Mouse (Mus musculus) lung, postnatal 4 days (tissue): ENCODE results near the gene Sds.

Experiments
- DNase-seq, 2 experiments: peaks; one replicate each; pipeline ENCODE4 v3.0.0; 2021

The Sds gene

GRCm38 (mm10) chr5:120476296-120476695 lies at the start of gene Sds:
Sds (plus strand) TSS chr5:120476526.
- no peak for DNase-seq

- DNase-seq = no peak
Measured at GRCm38 (mm10) chr5:120426572-120426971, 49.8 kb upstream of the Sds start.

GRCm38 (mm10) chr5:120427451-120427938 lies 48.8 kb upstream of the Sds start:
- DNase-seq = no peak

- no peak for DNase-seq
Measured at GRCm38 (mm10) chr5:120428189-120428838, 48.0 kb upstream of the Sds start.

- DNase-seq = no peak
Measured at GRCm38 (mm10) chr5:120428990-120429389, 47.3 kb upstream of the Sds start.

- DNase-seq = no peak
Measured at GRCm38 (mm10) chr5:120429692-120430091, 46.6 kb upstream of the Sds start.

- no peak for DNase-seq
Measured at GRCm38 (mm10) chr5:120431001-120431583, 45.2 kb upstream of the Sds start.

GRCm38 (mm10) chr5:120431649-120432485 lies 44.5 kb upstream of the Sds start, which contains the start of gene Lhx5:
Lhx5 (plus strand) TSS chr5:120431699.
- DNase-seq = no peak

GRCm38 (mm10) chr5:120432486-120433015 lies 43.8 kb upstream of the Sds start:
- DNase-seq = no peak

- DNase-seq = no peak
Measured at GRCm38 (mm10) chr5:120433135-120433760, 43.1 kb upstream of the Sds start.

- no peak for DNase-seq
Measured at GRCm38 (mm10) chr5:120434231-120434735, 42.0 kb upstream of the Sds start.

GRCm38 (mm10) chr5:120435006-120435681 lies 41.2 kb upstream of the Sds start:
- no peak for DNase-seq

- DNase-seq = no peak
Measured at GRCm38 (mm10) chr5:120435731-120436501, 40.4 kb upstream of the Sds start.

GRCm38 (mm10) chr5:120436885-120437495 lies 39.3 kb upstream of the Sds start:
- no peak for DNase-seq

- DNase-seq = no peak
Measured at GRCm38 (mm10) chr5:120437539-120437938, 38.8 kb upstream of the Sds start.

- no peak for DNase-seq
Measured at GRCm38 (mm10) chr5:120437986-120438385, 38.3 kb upstream of the Sds start.

- no peak for DNase-seq
Measured at GRCm38 (mm10) chr5:120438469-120438868, 37.9 kb upstream of the Sds start.

- DNase-seq = no peak
Measured at GRCm38 (mm10) chr5:120438991-120439710, 37.2 kb upstream of the Sds start.

GRCm38 (mm10) chr5:120439887-120440670 lies 36.2 kb upstream of the Sds start:
- DNase-seq = no peak
